Mouse (Mus musculus): ENCODE results near the gene Map4k4.

Gene Map4k4

GRCm38 (mm10) chr1:39965461-39965860 lies 64.7 kb downstream of the Map4k4 start:
- DNase-seq = no peak

DNA sequence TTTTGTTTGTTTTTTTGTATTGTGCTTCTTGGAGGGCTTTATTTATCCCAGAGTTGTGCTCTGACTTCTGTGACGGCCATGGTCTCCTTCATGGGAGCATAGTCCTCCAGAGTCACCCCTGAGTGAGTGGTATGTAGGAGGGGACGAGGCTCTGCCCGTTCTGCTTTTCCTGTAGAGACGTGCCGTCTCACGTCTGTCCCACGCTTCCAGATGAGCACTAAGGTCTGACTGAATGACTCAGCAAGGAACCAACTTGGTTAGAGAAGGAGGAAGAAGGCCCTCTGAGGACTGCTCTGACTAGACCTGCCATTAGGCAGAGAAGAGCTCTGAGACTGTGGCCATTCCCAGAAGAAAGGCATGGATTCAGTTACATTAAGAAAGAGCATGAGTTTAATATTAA lies 68.3 kb downstream of the Map4k4 start:
- DNase-seq = no peak

- DNase-seq = no peak
Measured at GRCm38 (mm10) chr1:39969771-39970406, 69.2 kb downstream of the Map4k4 start.

- DNase-seq = no peak
Measured at GRCm38 (mm10) chr1:39972411-39972810, 71.7 kb downstream of the Map4k4 start.

DNA sequence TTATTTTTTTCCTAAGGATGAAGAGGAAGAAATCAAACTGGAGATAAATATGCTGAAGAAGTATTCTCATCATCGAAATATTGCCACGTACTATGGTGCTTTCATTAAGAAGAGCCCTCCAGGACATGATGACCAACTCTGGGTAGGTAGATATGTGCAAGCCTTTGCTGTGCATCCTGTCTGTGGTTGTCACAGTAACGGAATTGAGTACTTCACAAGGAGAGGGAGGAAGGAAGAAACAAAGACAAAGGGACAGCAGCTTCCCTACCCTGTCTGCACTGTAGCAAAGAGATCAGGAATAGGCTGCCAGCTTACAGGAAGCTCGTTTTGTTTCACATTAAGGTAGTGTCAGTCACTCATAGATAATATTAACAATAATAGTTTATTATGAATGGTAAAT lies 73.2 kb downstream of the Map4k4 start:
- DNase-seq = no peak

- DNase-seq = no peak
Measured at GRCm38 (mm10) chr1:39975005-39975404, 74.3 kb downstream of the Map4k4 start.

- DNase-seq = no peak
Measured at GRCm38 (mm10) chr1:39976107-39976506, 75.4 kb downstream of the Map4k4 start.

DNA sequence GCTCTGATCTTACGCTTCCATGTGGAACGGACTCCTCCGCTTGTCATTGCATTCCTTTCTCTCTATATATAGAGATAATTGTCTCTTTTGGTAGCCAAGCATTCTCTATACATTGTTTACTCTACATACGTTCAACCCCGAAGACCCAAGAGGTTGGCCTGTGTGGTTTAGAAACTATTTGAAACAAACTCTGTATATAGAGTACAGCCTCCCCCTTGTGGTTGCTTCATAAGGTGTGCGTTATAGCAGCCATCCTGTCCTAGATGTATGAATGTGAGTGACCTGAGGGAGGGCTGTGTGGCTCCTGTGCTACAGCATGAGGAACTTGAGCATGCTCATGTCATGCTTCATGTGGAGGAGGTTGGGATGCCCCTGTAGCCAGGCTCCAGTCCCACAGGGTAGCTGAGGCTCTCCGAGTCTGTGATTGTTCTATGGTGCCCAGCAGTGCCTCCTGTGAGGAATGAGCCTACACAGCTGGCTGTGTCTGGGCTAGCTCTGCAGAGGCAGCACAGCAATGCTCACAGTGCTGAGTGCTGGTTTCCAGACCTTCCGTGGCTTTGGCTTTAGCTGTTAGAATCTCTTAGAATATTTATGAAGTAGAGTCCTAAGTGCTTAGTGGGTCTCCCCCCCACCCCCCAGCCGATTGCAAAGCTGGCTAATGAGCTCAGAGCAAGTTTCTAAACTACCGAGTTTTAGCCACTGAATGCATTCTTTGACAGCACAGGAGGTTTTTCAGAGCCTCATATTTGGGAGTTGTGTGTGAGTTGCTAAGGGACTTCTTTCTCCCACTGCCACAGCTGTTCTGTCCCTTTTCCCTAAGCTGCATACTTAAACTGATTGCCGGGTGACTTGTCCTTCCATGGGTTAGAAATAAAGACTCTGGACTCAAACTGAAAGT lies 76.4 kb downstream of the Map4k4 start:
- peak; percentile 56 for DNase-seq

GRCm38 (mm10) chr1:39978781-39979486 lies 78.2 kb downstream of the Map4k4 start:
- DNase-seq = no peak

- DNase-seq = no peak
Measured at GRCm38 (mm10) chr1:39980314-39981290, 79.9 kb downstream of the Map4k4 start.

GRCm38 (mm10) chr1:39981970-39982369 lies 81.3 kb downstream of the Map4k4 start:
- DNase-seq = no peak

GRCm38 (mm10) chr1:39982727-39983487 lies 82.2 kb downstream of the Map4k4 start:
- DNase-seq = peak; percentile 52

DNA sequence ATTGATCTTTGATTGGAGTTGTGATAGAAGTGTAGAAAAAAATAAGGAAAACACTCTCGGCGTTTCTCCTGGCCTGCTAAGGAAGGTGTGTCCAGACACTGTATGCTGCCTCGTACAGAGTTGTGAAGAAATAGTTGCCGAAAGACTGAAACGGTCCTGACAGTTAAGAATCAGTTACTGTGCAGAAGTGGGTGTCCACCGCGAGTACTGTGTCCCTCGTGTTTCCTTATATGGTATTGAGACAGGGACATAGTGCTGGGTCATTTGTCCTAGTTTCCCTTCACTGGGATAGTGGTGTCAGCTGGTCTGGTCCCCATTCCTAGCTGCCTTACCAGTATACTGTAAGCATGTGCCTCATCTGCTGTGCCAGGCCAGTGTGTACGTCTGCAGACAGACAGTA lies 83.6 kb downstream of the Map4k4 start:
- DNase-seq = no peak

- DNase-seq = no peak
Measured at GRCm38 (mm10) chr1:39986820-39987219, 86.1 kb downstream of the Map4k4 start.

- no peak for DNase-seq
Measured at GRCm38 (mm10) chr1:39988841-39989240, 88.1 kb downstream of the Map4k4 start.

GRCm38 (mm10) chr1:39990041-39990440 lies 89.3 kb downstream of the Map4k4 start:
- DNase-seq = no peak

- no peak for DNase-seq
Measured at GRCm38 (mm10) chr1:39993921-39994320, 93.2 kb downstream of the Map4k4 start.

- no peak for DNase-seq
Measured at GRCm38 (mm10) chr1:39995593-39995992, 94.9 kb downstream of the Map4k4 start.

GRCm38 (mm10) chr1:40000476-40000875 lies 99.8 kb downstream of the Map4k4 start:
- DNase-seq = no peak

- no peak for DNase-seq
Measured at GRCm38 (mm10) chr1:40000899-40001298, 100.2 kb downstream of the Map4k4 start.

- DNase-seq = no peak
Measured at GRCm38 (mm10) chr1:40002129-40002727, 101.5 kb downstream of the Map4k4 start.

All from layer of hippocampus, adult 9-11 months (tissue).